ENCODE assay signal across 36 mouse cellular contexts in genomic region chr3:53084806-53085205, GRCm38 (mm10). TPM values are rescaled to one million over a fixed set of nuclear protein-coding genes. Genes with fewer than 3 reads are reported as not detected.
"Had no signal": no experiment of that assay in that cellular context is flagged by ENCODE, and none has a peak within 500 bp of the region (broad histone marks: within the 10 kb centered on the region; RNA-seq: fewer than 3 reads in every experiment).

No protein-coding gene starts in this region.

- H3K27ac ChIP-seq: heart, embryonic 10.5 days; heart, embryonic 13.5 days; heart, embryonic 15.5 days; hindbrain, embryonic 10.5 days; hindbrain, embryonic 12.5 days; hindbrain, embryonic 13.5 days; hindbrain, embryonic 14.5 days; hindbrain, embryonic 15.5 days; hindbrain, postnatal 0 days; intestine, embryonic 15.5 days; kidney, embryonic 15.5 days; kidney, postnatal 0 days; layer of hippocampus, adult 2 months had no signal

- H3K4me1 ChIP-seq: intestine, embryonic 15.5 days had no signal

- H3K4me3 ChIP-seq: heart, embryonic 10.5 days; heart, embryonic 12.5 days; heart, embryonic 13.5 days; heart, embryonic 15.5 days; hindbrain, embryonic 10.5 days; hindbrain, embryonic 12.5 days; hindbrain, embryonic 13.5 days; hindbrain, embryonic 15.5 days; intestine, embryonic 15.5 days; kidney, embryonic 15.5 days; layer of hippocampus, adult 2 months had no signal

- ATAC-seq: hindbrain, embryonic 16.5 days; hindbrain, postnatal 0 days; inflammation-experienced regulatory T-cells, adult 6 months; intestine, embryonic 15.5 days; intestine, embryonic 16.5 days; intestine, postnatal 0 days had no signal

- H3K36me3 ChIP-seq: heart, embryonic 15.5 days; hindbrain, embryonic 10.5 days; hindbrain, embryonic 12.5 days; hindbrain, embryonic 13.5 days; hindbrain, embryonic 15.5 days; intestine, embryonic 15.5 days; kidney, embryonic 15.5 days had no signal

- H3K9ac ChIP-seq: heart, embryonic 12.5 days; heart, embryonic 13.5 days; heart, embryonic 15.5 days; hindbrain, embryonic 12.5 days; hindbrain, embryonic 13.5 days; hindbrain, embryonic 14.5 days; hindbrain, embryonic 15.5 days; intestine, embryonic 15.5 days; kidney, embryonic 15.5 days had no signal

- H3K4me2 ChIP-seq: heart, embryonic 11.5 days; heart, embryonic 12.5 days; heart, embryonic 13.5 days; heart, embryonic 15.5 days; hindbrain, embryonic 12.5 days; hindbrain, embryonic 13.5 days; hindbrain, embryonic 14.5 days; hindbrain, embryonic 15.5 days; intestine, embryonic 15.5 days; kidney, embryonic 15.5 days had no signal

- H3K9me3 ChIP-seq: heart, embryonic 10.5 days; heart, embryonic 12.5 days; heart, embryonic 13.5 days; heart, embryonic 15.5 days; hindbrain, embryonic 10.5 days; hindbrain, embryonic 12.5 days; hindbrain, embryonic 13.5 days; hindbrain, embryonic 15.5 days; intestine, embryonic 15.5 days; kidney, embryonic 15.5 days had no signal

- DNase-seq: heart, postnatal 10 days; heart, postnatal 14 days; heart, postnatal 36 days; heart, postnatal 4 days; kidney, adult 11 months; kidney, adult 18-20 months; kidney, adult 2 months; kidney, adult 8-10 months; kidney, adult 9 months; kidney, postnatal 10 days; kidney, postnatal 14 days; kidney, postnatal 25 days; kidney, postnatal 36 days; kidney, postnatal 4 days; layer of hippocampus, adult 9-11 months; layer of hippocampus, postnatal 36 days had no signal

- H3K27me3 ChIP-seq: heart, embryonic 12.5 days; heart, embryonic 13.5 days; heart, embryonic 15.5 days; hindbrain, embryonic 12.5 days; hindbrain, embryonic 13.5 days; hindbrain, embryonic 15.5 days; intestine, embryonic 15.5 days; kidney, embryonic 15.5 days had no signal

RNA-seq across cellular contexts. Expression of gene Lhfp, which starts 43.5 kb away (rescaled TPM):
- total RNA-seq: hematopoietic stem cell, adult 5-6 weeks had no signal
- polyA plus RNA-seq: inflammation-experienced regulatory T-cells, adult 6 months had no signal
